Comparison of ENCODE assay signal across 11 mouse cellular contexts in the genomic region with DNA sequence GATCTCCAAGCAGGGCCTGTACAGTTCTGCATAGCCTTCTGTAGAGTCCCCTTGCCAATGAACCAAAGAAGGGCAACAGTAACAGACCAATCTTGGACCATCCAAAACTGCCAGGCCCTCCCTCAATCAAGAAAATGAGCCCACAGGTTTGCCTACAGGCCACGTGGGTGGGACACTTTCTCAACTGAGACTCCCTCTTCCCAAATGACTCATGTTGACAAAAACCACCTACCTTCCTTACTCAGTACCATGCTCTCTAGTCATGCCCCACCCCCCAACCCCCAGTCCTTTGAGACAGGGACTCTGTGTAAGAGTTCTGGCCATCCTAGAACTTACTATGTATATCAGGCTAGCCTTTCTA. TPM values are rescaled to one million over a fixed set of nuclear protein-coding genes. Genes with fewer than 3 reads are reported as not detected.
DNase-seq lines count a peak whose midpoint lies in the region; ATAC-seq and TF ChIP-seq lines count a peak whose summit lies in the region.
"Had no signal": no experiment of that assay in that cellular context is flagged by ENCODE, and none has a peak within 500 bp of the region (broad histone marks: within the 10 kb centered on the region; RNA-seq: fewer than 3 reads in every experiment).

No protein-coding gene starts in this region.

- peaks cover 7% of the 10 kb centered on the region; the same call in 1 of the 2 replicates for H3K36me3 ChIP-seq in heart, embryonic 13.5 days
- H3K36me3 ChIP-seq in liver, embryonic 16.5 days (ENCODE audit: control insufficient read depth, insufficient read depth), result no peaks in the 10 kb centered on the region
- peaks cover 22% of the 10 kb centered on the region; the same call in 1 of the 2 replicates for H3K36me3 ChIP-seq in hindbrain, embryonic 10.5 days

- 0 out of 2 replicates have a peak overlapping the region, but pooled peaks have one; percentile 42 for H3K27ac ChIP-seq in heart, embryonic 13.5 days (replicated peaks)
- peak overlapping the region; percentile 83 for H3K27ac ChIP-seq in bone marrow macrophage, adult 2 months (ENCODE audit: insufficient read depth, low read depth, low read length)
- no peak overlapping the region for H3K27ac ChIP-seq in liver, embryonic 16.5 days (ENCODE audit: low read length)
- no peak overlapping the region for H3K27ac ChIP-seq in hindbrain, embryonic 10.5 days
- H3K27ac ChIP-seq: forebrain, embryonic 12.5 days; layer of hippocampus, adult 2 months had no signal

- DNase-seq in heart, adult 8-10 months (ENCODE audit: low spot score), result no peak
- peak; percentile 45 for DNase-seq in CD4-positive helper T cell, adult 2 months (ENCODE audit: low read depth, low spot score)
- DNase-seq in hindbrain, embryonic 10.5 days (ENCODE audit: low spot score), result no peak
- no peak for DNase-seq in testis, postnatal 10 days (ENCODE audit: low spot score)
- DNase-seq in urinary bladder, postnatal 36 days (ENCODE audit: low spot score in 2 of 2), result no peak
- DNase-seq: thymus, postnatal 36 days had no signal

- TF ChIP-seq POLR2A in bone marrow macrophage, adult 2 months (IDR thresholded peaks at IDR 0.05; ENCODE audit: borderline replicate concordance, low read depth, low read length), result no peak

- peak overlapping the region; percentile 22; the same call in 1 of the 2 replicates for H3K4me2 ChIP-seq in heart, embryonic 13.5 days
- peak overlapping the region; percentile 7; the same call in 1 of the 2 replicates for H3K4me2 ChIP-seq in liver, embryonic 16.5 days (ENCODE audit: low read depth, low read length)
- H3K4me2 ChIP-seq: forebrain, embryonic 12.5 days had no signal

- H3K27me3 ChIP-seq in heart, embryonic 13.5 days (replicated peaks), result no peaks in the 10 kb centered on the region
- no peaks in the 10 kb centered on the region for H3K27me3 ChIP-seq in liver, embryonic 16.5 days (ENCODE audit: control insufficient read depth, insufficient read depth, low read depth, low read length)
- H3K27me3 ChIP-seq in hindbrain, embryonic 10.5 days (ENCODE audit: insufficient read depth, poor library complexity, severe bottlenecking), result no peaks in the 10 kb centered on the region
- H3K27me3 ChIP-seq: forebrain, embryonic 12.5 days had no signal

- no peaks in the 10 kb centered on the region for H3K9me3 ChIP-seq in heart, embryonic 13.5 days
- no peaks in the 10 kb centered on the region for H3K9me3 ChIP-seq in liver, embryonic 16.5 days (replicated peaks; ENCODE audit: control insufficient read depth, low read length)
- 0 out of 2 replicates have a peak, but pooled peaks cover 5% of the 10 kb centered on the region for H3K9me3 ChIP-seq in hindbrain, embryonic 10.5 days
- H3K9me3 ChIP-seq: forebrain, embryonic 12.5 days had no signal

- ATAC-seq in heart, embryonic 13.5 days (ENCODE audit: extremely low read depth, insufficient number of reproducible peaks, low FRiP score, low TSS enrichment), result no peak
- ATAC-seq in liver, embryonic 16.5 days (ENCODE audit: low read depth), result no peak

- H3K4me1 ChIP-seq in heart, embryonic 13.5 days, result peaks cover 66% of the 10 kb centered on the region
- H3K4me1 ChIP-seq in bone marrow macrophage, adult 2 months (ENCODE audit: control insufficient read depth, insufficient read depth, low read length), result peaks cover 62% of the 10 kb centered on the region
- peaks cover 12% of the 10 kb centered on the region for H3K4me1 ChIP-seq in liver, embryonic 16.5 days (ENCODE audit: control insufficient read depth, low read depth, low read length)
- no peaks in the 10 kb centered on the region for H3K4me1 ChIP-seq in hindbrain, embryonic 10.5 days (replicated peaks)
- H3K4me1 ChIP-seq: forebrain, embryonic 12.5 days had no signal

- 50% methylated on average over 1 of the region's 1 CpGs for WGBS in heart, embryonic 13.5 days
- 12% methylated on average over 1 of the region's 1 CpGs for WGBS in liver, embryonic 16.5 days (ENCODE audit: insufficient replicate concordance)
- WGBS in hindbrain, embryonic 10.5 days, result 80% methylated on average over 1 of the region's 1 CpGs

- no peak overlapping the region for H3K4me3 ChIP-seq in heart, embryonic 13.5 days
- H3K4me3 ChIP-seq in bone marrow macrophage, adult 2 months (ENCODE audit: insufficient read depth, low read length), result peak overlapping the region; percentile 54
- no peak overlapping the region for H3K4me3 ChIP-seq in liver, embryonic 16.5 days (ENCODE audit: low read depth, low read length)
- no peak overlapping the region for H3K4me3 ChIP-seq in hindbrain, embryonic 10.5 days
- H3K4me3 ChIP-seq: forebrain, embryonic 12.5 days; layer of hippocampus, adult 2 months had no signal

- no peak for TF ChIP-seq CTCF in bone marrow macrophage, adult 2 months (IDR thresholded peaks at IDR 0.05; ENCODE audit: low read depth, low read length)

- no peak overlapping the region for H3K9ac ChIP-seq in heart, embryonic 13.5 days
- H3K9ac ChIP-seq in liver, embryonic 16.5 days (ENCODE audit: low read depth, low read length), result no peak overlapping the region
- H3K9ac ChIP-seq: forebrain, embryonic 12.5 days had no signal

RNA-seq across cellular contexts. Expression of a gene that starts 18.2 kb away (rescaled TPM):
- polyA plus RNA-seq in heart, embryonic 13.5 days (2015; fragmentation: Nextera tagmentation; extraction: Ambion mirVana), result 27.1 and 30.4 TPM in 2 replicates
- total RNA-seq in heart, adult 8-10 months (2022), result 100 to 1,000 TPM in 1 of 4 experiments, 10 to 100 TPM in 3; 86.4 to 102 (median 90.7) TPM
- polyA plus RNA-seq in bone marrow macrophage, adult 2 months (2012; ENCODE audit: insufficient read depth, insufficient read length, missing spikeins), result 73.8 and 76.3 TPM in 2 replicates
- polyA plus RNA-seq in liver, embryonic 16.5 days (2015; fragmentation: Nextera tagmentation; extraction: Ambion mirVana), result 15.0 and 15.4 TPM in 2 replicates
- polyA plus RNA-seq in hindbrain, embryonic 10.5 days (2016; fragmentation: Nextera tagmentation; extraction: Ambion mirVana), result 24.2 and 28.7 TPM in 2 replicates

Comparison
In these comparisons a context has a peak if more than half of its experiments do, and no peak if none do; other contexts are left out.
1. H3K27ac ChIP-seq: peak in heart, embryonic 13.5 days (single experiment) and bone marrow macrophage, adult 2 months (single experiment); none in liver, embryonic 16.5 days (single experiment) and hindbrain, embryonic 10.5 days (single experiment).